Mouse (Mus musculus): ENCODE data around the gene Cped1. TPM values are rescaled to one million over a fixed set of nuclear protein-coding genes. Genes with fewer than 3 reads are reported as not detected.

Cped1 gene
- polyA plus RNA-seq, 1 experiment from 2014 or later, result 6.9 TPM

- no peak for ATAC-seq (ENCODE audit: insufficient number of reproducible peaks, insufficient read depth, low FRiP score, low read depth)
- Histone ChIP-seq H3K27ac (replicated peaks in 1 of 2; ENCODE audit: control insufficient read depth in 1 of 2, insufficient read depth in 1 of 2, low read depth in 2 of 2, low read length in 2 of 2) (no peak overlapping the region), H3K4me2 (ENCODE audit: low read length) (no peak overlapping the region), H3K9me3 (ENCODE audit: control insufficient read depth, low read length) (no peaks in the 10 kb centered on the region), H3K4me3 (ENCODE audit: control insufficient read depth in 1 of 2, insufficient read depth in 1 of 2, low read depth in 1 of 2, low read length in 2 of 2) (no peak overlapping the region), H3K4me1 (ENCODE audit: control insufficient read depth in 2 of 2, insufficient read depth in 2 of 2, low read length in 2 of 2) (no peaks in the 10 kb centered on the region), H3K27me3 (ENCODE audit: control insufficient read depth, insufficient read depth, low read length) (no peaks in the 10 kb centered on the region), H3K36me3 (ENCODE audit: control insufficient read depth, insufficient read depth, low read length) (no peaks in the 10 kb centered on the region), H3K9ac (ENCODE audit: low read length) (no peak overlapping the region)
- WGBS, result 50% methylated on average over 17 of the region's 17 CpGs
Observed at GRCm38 (mm10) chr6:22088346-22089064, 102.8 kb downstream of the Cped1 start.

- ATAC-seq (ENCODE audit: insufficient number of reproducible peaks, insufficient read depth, low FRiP score, low read depth), result no peak
- no peak overlapping the region for H3K27ac ChIP-seq (replicated peaks in 1 of 2; ENCODE audit: control insufficient read depth in 1 of 2, insufficient read depth in 1 of 2, low read depth in 2 of 2, low read length in 2 of 2)
- H3K4me3 ChIP-seq (ENCODE audit: control insufficient read depth in 1 of 2, insufficient read depth in 1 of 2, low read depth in 1 of 2, low read length in 2 of 2), result no peak overlapping the region
- H3K4me2 ChIP-seq (ENCODE audit: low read length), result no peak overlapping the region
- WGBS, result 41% methylated on average over 5 of the region's 5 CpGs
- H3K9me3 ChIP-seq (ENCODE audit: control insufficient read depth, low read length), result no peaks in the 10 kb centered on the region
- H3K4me1 ChIP-seq (ENCODE audit: control insufficient read depth in 2 of 2, insufficient read depth in 2 of 2, low read length in 2 of 2), result no peaks in the 10 kb centered on the region
- no peaks in the 10 kb centered on the region for H3K36me3 ChIP-seq (ENCODE audit: control insufficient read depth, insufficient read depth, low read length)
- H3K9ac ChIP-seq (ENCODE audit: low read length), result no peak overlapping the region
- no peaks in the 10 kb centered on the region for H3K27me3 ChIP-seq (ENCODE audit: control insufficient read depth, insufficient read depth, low read length)
Observed at GRCm38 (mm10) chr6:22091773-22092172, 106.1 kb downstream of the Cped1 start.

GRCm38 (mm10) chr6:22093792-22094191 lies 108.1 kb downstream of the Cped1 start:
- Histone ChIP-seq H3K4me3 (ENCODE audit: control insufficient read depth in 1 of 2, insufficient read depth in 1 of 2, low read depth in 1 of 2, low read length in 2 of 2) (no peak overlapping the region), H3K9ac (ENCODE audit: low read length) (no peak overlapping the region), H3K36me3 (ENCODE audit: control insufficient read depth, insufficient read depth, low read length) (no peaks in the 10 kb centered on the region), H3K9me3 (ENCODE audit: control insufficient read depth, low read length) (no peaks in the 10 kb centered on the region), H3K27ac (replicated peaks in 1 of 2; ENCODE audit: control insufficient read depth in 1 of 2, insufficient read depth in 1 of 2, low read depth in 2 of 2, low read length in 2 of 2) (no peak overlapping the region), H3K27me3 (ENCODE audit: control insufficient read depth, insufficient read depth, low read length) (no peaks in the 10 kb centered on the region), H3K4me2 (ENCODE audit: low read length) (no peak overlapping the region), H3K4me1 (ENCODE audit: control insufficient read depth in 2 of 2, insufficient read depth in 2 of 2, low read length in 2 of 2) (no peaks in the 10 kb centered on the region)
- no peak for ATAC-seq (ENCODE audit: insufficient number of reproducible peaks, insufficient read depth, low FRiP score, low read depth)
- WGBS, result 86% methylated on average over 5 of the region's 5 CpGs

GRCm38 (mm10) chr6:22097709-22098108 lies 112.0 kb downstream of the Cped1 start:
- H3K4me3 ChIP-seq (ENCODE audit: control insufficient read depth in 1 of 2, insufficient read depth in 1 of 2, low read depth in 1 of 2, low read length in 2 of 2), result no peak overlapping the region
- no peak overlapping the region for H3K4me2 ChIP-seq (ENCODE audit: low read length)
- WGBS, result 39% methylated on average over 2 of the region's 2 CpGs
- no peak overlapping the region for H3K9ac ChIP-seq (ENCODE audit: low read length)
- H3K36me3 ChIP-seq (ENCODE audit: control insufficient read depth, insufficient read depth, low read length), result no peaks in the 10 kb centered on the region
- H3K27me3 ChIP-seq (ENCODE audit: control insufficient read depth, insufficient read depth, low read length), result no peaks in the 10 kb centered on the region
- no peak for ATAC-seq (ENCODE audit: insufficient number of reproducible peaks, insufficient read depth, low FRiP score, low read depth)
- no peaks in the 10 kb centered on the region for H3K4me1 ChIP-seq (ENCODE audit: control insufficient read depth in 2 of 2, insufficient read depth in 2 of 2, low read length in 2 of 2)
- no peaks in the 10 kb centered on the region for H3K9me3 ChIP-seq (ENCODE audit: control insufficient read depth, low read length)
- no peak overlapping the region for H3K27ac ChIP-seq (replicated peaks in 1 of 2; ENCODE audit: control insufficient read depth in 1 of 2, insufficient read depth in 1 of 2, low read depth in 2 of 2, low read length in 2 of 2)

- Histone ChIP-seq H3K4me3 (ENCODE audit: control insufficient read depth in 1 of 2, insufficient read depth in 1 of 2, low read depth in 1 of 2, low read length in 2 of 2) (no peak overlapping the region), H3K36me3 (ENCODE audit: control insufficient read depth, insufficient read depth, low read length) (no peaks in the 10 kb centered on the region), H3K27ac (replicated peaks in 1 of 2; ENCODE audit: control insufficient read depth in 1 of 2, insufficient read depth in 1 of 2, low read depth in 2 of 2, low read length in 2 of 2) (no peak overlapping the region), H3K9ac (ENCODE audit: low read length) (no peak overlapping the region), H3K4me2 (ENCODE audit: low read length) (no peak overlapping the region), H3K4me1 (ENCODE audit: control insufficient read depth in 2 of 2, insufficient read depth in 2 of 2, low read length in 2 of 2) (no peaks in the 10 kb centered on the region), H3K9me3 (ENCODE audit: control insufficient read depth, low read length) (no peaks in the 10 kb centered on the region), H3K27me3 (ENCODE audit: control insufficient read depth, insufficient read depth, low read length) (no peaks in the 10 kb centered on the region)
- 72% methylated on average over 5 of the region's 5 CpGs for WGBS
- no peak for ATAC-seq (ENCODE audit: insufficient number of reproducible peaks, insufficient read depth, low FRiP score, low read depth)
Observed at GRCm38 (mm10) chr6:22099832-22100231, 114.1 kb downstream of the Cped1 start.

GRCm38 (mm10) chr6:22101939-22102338 lies 116.2 kb downstream of the Cped1 start:
- 61% methylated on average over 3 of the region's 3 CpGs for WGBS
- Histone ChIP-seq H3K4me2 (ENCODE audit: low read length) (no peak overlapping the region), H3K9me3 (ENCODE audit: control insufficient read depth, low read length) (no peaks in the 10 kb centered on the region), H3K4me3 (ENCODE audit: control insufficient read depth in 1 of 2, insufficient read depth in 1 of 2, low read depth in 1 of 2, low read length in 2 of 2) (no peak overlapping the region), H3K36me3 (ENCODE audit: control insufficient read depth, insufficient read depth, low read length) (no peaks in the 10 kb centered on the region), H3K4me1 (ENCODE audit: control insufficient read depth in 2 of 2, insufficient read depth in 2 of 2, low read length in 2 of 2) (no peaks in the 10 kb centered on the region), H3K9ac (ENCODE audit: low read length) (no peak overlapping the region), H3K27ac (replicated peaks in 1 of 2; ENCODE audit: control insufficient read depth in 1 of 2, insufficient read depth in 1 of 2, low read depth in 2 of 2, low read length in 2 of 2) (no peak overlapping the region), H3K27me3 (ENCODE audit: control insufficient read depth, insufficient read depth, low read length) (no peaks in the 10 kb centered on the region)
- no peak for ATAC-seq (ENCODE audit: insufficient number of reproducible peaks, insufficient read depth, low FRiP score, low read depth)

- no peaks in the 10 kb centered on the region for H3K27me3 ChIP-seq (ENCODE audit: control insufficient read depth, insufficient read depth, low read length)
- no peak overlapping the region for H3K27ac ChIP-seq (replicated peaks in 1 of 2; ENCODE audit: control insufficient read depth in 1 of 2, insufficient read depth in 1 of 2, low read depth in 2 of 2, low read length in 2 of 2)
- no peaks in the 10 kb centered on the region for H3K9me3 ChIP-seq (ENCODE audit: control insufficient read depth, low read length)
- 75% methylated on average over 4 of the region's 4 CpGs for WGBS
- no peaks in the 10 kb centered on the region for H3K4me1 ChIP-seq (ENCODE audit: control insufficient read depth in 2 of 2, insufficient read depth in 2 of 2, low read length in 2 of 2)
- H3K4me2 ChIP-seq (ENCODE audit: low read length), result no peak overlapping the region
- H3K9ac ChIP-seq (ENCODE audit: low read length), result no peak overlapping the region
- no peak overlapping the region for H3K4me3 ChIP-seq (ENCODE audit: control insufficient read depth in 1 of 2, insufficient read depth in 1 of 2, low read depth in 1 of 2, low read length in 2 of 2)
- no peak for ATAC-seq (ENCODE audit: insufficient number of reproducible peaks, insufficient read depth, low FRiP score, low read depth)
- H3K36me3 ChIP-seq (ENCODE audit: control insufficient read depth, insufficient read depth, low read length), result no peaks in the 10 kb centered on the region
Observed at GRCm38 (mm10) chr6:22102752-22103151, 117.0 kb downstream of the Cped1 start.

- Histone ChIP-seq H3K27ac (replicated peaks in 1 of 2; ENCODE audit: control insufficient read depth in 1 of 2, insufficient read depth in 1 of 2, low read depth in 2 of 2, low read length in 2 of 2) (no peak overlapping the region), H3K4me2 (ENCODE audit: low read length) (no peak overlapping the region), H3K36me3 (ENCODE audit: control insufficient read depth, insufficient read depth, low read length) (no peaks in the 10 kb centered on the region), H3K9me3 (ENCODE audit: control insufficient read depth, low read length) (no peaks in the 10 kb centered on the region), H3K4me3 (ENCODE audit: control insufficient read depth in 1 of 2, insufficient read depth in 1 of 2, low read depth in 1 of 2, low read length in 2 of 2) (no peak overlapping the region), H3K4me1 (ENCODE audit: control insufficient read depth in 2 of 2, insufficient read depth in 2 of 2, low read length in 2 of 2) (no peaks in the 10 kb centered on the region), H3K27me3 (ENCODE audit: control insufficient read depth, insufficient read depth, low read length) (no peaks in the 10 kb centered on the region), H3K9ac (ENCODE audit: low read length) (no peak overlapping the region)
- WGBS, result 67% methylated on average over 3 of the region's 3 CpGs
- ATAC-seq (ENCODE audit: insufficient number of reproducible peaks, insufficient read depth, low FRiP score, low read depth), result no peak
Observed at GRCm38 (mm10) chr6:22103713-22104112, 118.0 kb downstream of the Cped1 start.
